ENCODE assay signal across 8 mouse cellular contexts in the genomic region with DNA sequence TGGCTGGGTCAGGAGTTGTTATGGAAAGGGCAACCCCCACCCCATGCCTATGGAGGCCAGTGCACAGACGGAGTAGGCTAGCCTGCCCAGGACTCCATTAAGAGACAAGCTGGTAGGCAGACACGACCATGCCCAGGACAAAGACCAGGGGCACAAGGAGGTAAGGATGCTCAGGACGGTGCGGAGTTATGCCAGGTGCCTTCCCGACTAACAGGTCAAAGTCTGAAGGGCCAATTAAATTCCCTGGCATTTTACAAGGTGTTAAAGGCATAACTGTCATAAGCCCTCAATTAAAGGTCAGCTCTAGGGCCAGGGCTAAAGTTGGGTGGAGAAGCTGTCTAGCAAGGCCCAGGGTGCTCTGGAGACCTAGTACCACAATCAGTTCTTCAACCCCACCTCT. TPM values are rescaled to one million over a fixed set of nuclear protein-coding genes. Genes with fewer than 3 reads are reported as not detected.
DNase-seq lines count a peak whose midpoint lies in the region; ATAC-seq and TF ChIP-seq lines count a peak whose summit lies in the region.

No protein-coding gene starts in this region.

- no peak for DNase-seq in heart, adult 18-20 months
- no peak for DNase-seq in ES-E14 (ENCODE audit: low read depth, low spot score)
- DNase-seq in liver, embryonic 13.5 days, result no peak
- no peak for DNase-seq in adrenal gland, postnatal 4 days (ENCODE audit: low spot score in 2 of 2)
- DNase-seq in B cell, adult 2 months, result no peak

- in situ Hi-C loops in ES-E14 (cut with MboI; ENCODE audit: low sequenced_read_pairs in 2 of 2, unreplicated experiment in 2 of 2), result no loop called here

- peak overlapping the region; percentile 84; the same call in 1 of the 2 replicates for H3K4me2 ChIP-seq in heart, embryonic 16.5 days (ENCODE audit: low read depth, low read length)
- H3K4me2 ChIP-seq in forebrain, embryonic 15.5 days (replicated peaks), result no peak overlapping the region
- H3K4me2 ChIP-seq in liver, embryonic 13.5 days, result peak overlapping the region; percentile 94; the same call in 1 of the 2 replicates

- no peaks in the 10 kb centered on the region for H3K9me3 ChIP-seq in heart, embryonic 16.5 days (replicated peaks; ENCODE audit: control insufficient read depth, low read length)
- no peaks in the 10 kb centered on the region for H3K9me3 ChIP-seq in ES-E14 (ENCODE audit: control insufficient read depth, insufficient read depth, low read depth, low read length)
- no peaks in the 10 kb centered on the region for H3K9me3 ChIP-seq in forebrain, embryonic 15.5 days
- no peaks in the 10 kb centered on the region for H3K9me3 ChIP-seq in liver, embryonic 13.5 days (replicated peaks)

- peaks cover 16% of the 10 kb centered on the region for H3K36me3 ChIP-seq in heart, embryonic 16.5 days (ENCODE audit: control insufficient read depth, insufficient read depth)
- peaks cover 17% of the 10 kb centered on the region; the same call in 1 of the 2 replicates for H3K36me3 ChIP-seq in ES-E14 (ENCODE audit: control insufficient read depth, insufficient read depth, low read length, poor library complexity, severe bottlenecking)
- peaks cover 14% of the 10 kb centered on the region for H3K36me3 ChIP-seq in forebrain, embryonic 15.5 days
- H3K36me3 ChIP-seq in liver, embryonic 13.5 days, result peaks cover 19% of the 10 kb centered on the region

- H3K27me3 ChIP-seq in heart, embryonic 16.5 days (ENCODE audit: control insufficient read depth, insufficient read depth, low read length), result no peaks in the 10 kb centered on the region
- no peaks in the 10 kb centered on the region for H3K27me3 ChIP-seq in forebrain, embryonic 15.5 days
- H3K27me3 ChIP-seq in liver, embryonic 13.5 days, result no peaks in the 10 kb centered on the region

- H3K4me3 ChIP-seq in heart, embryonic 16.5 days (ENCODE audit: low read length), result no peak overlapping the region
- H3K4me3 ChIP-seq in ES-E14 (ENCODE audit: insufficient read depth in 1 of 2, low read depth in 1 of 2, low read length in 2 of 2, poor library complexity in 1 of 2, severe bottlenecking in 1 of 2), result no peak overlapping the region
- H3K4me3 ChIP-seq in forebrain, embryonic 15.5 days, result peak overlapping the region; percentile 99; the same call in 1 of the 2 replicates
- H3K4me3 ChIP-seq in liver, embryonic 13.5 days (replicated peaks), result peak overlapping the region; percentile 81; the same call in 1 of the 2 replicates

- peaks cover 20% of the 10 kb centered on the region for H3K4me1 ChIP-seq in heart, embryonic 16.5 days (ENCODE audit: control insufficient read depth, insufficient read depth, low read length)
- peaks cover 0 to 14% of the 10 kb centered on the region in 2 experiments; a peak in 2 of 4 replicates for H3K4me1 ChIP-seq in ES-E14 (ENCODE audit: control insufficient read depth in 2 of 2, insufficient read depth in 2 of 2, low read length in 2 of 2, poor library complexity in 1 of 2)
- peaks cover 23% of the 10 kb centered on the region for H3K4me1 ChIP-seq in forebrain, embryonic 15.5 days
- H3K4me1 ChIP-seq in liver, embryonic 13.5 days (replicated peaks), result peaks cover 38% of the 10 kb centered on the region

- WGBS in heart, embryonic 16.5 days, result 83% methylated on average over 5 of the region's 5 CpGs
- WGBS in forebrain, embryonic 15.5 days, result 93% methylated on average over 5 of the region's 5 CpGs
- WGBS in liver, embryonic 13.5 days (ENCODE audit: insufficient replicate concordance), result 78% methylated on average over 5 of the region's 5 CpGs

- no peak overlapping the region for H3K9ac ChIP-seq in heart, embryonic 16.5 days (ENCODE audit: low read length)
- H3K9ac ChIP-seq in ES-E14 (ENCODE audit: insufficient read depth, low read depth, low read length, poor library complexity, severe bottlenecking), result 0 out of 2 replicates have a peak overlapping the region, but pooled peaks have one; percentile 19
- no peak overlapping the region for H3K9ac ChIP-seq in forebrain, embryonic 15.5 days (replicated peaks)
- peak overlapping the region; percentile 90; the same call in 1 of the 2 replicates for H3K9ac ChIP-seq in liver, embryonic 13.5 days

- peak overlapping the region; percentile 90; the same call in 1 of the 2 replicates for H3K27ac ChIP-seq in heart, embryonic 16.5 days (ENCODE audit: low read length)
- H3K27ac ChIP-seq in ES-E14 (ENCODE audit: insufficient read depth, low read depth, low read length, poor library complexity, severe bottlenecking), result no peak overlapping the region
- H3K27ac ChIP-seq in forebrain, embryonic 15.5 days (replicated peaks), result no peak overlapping the region
- H3K27ac ChIP-seq in liver, embryonic 13.5 days, result peak overlapping the region; percentile 71; the same call in 1 of the 2 replicates

- no peak for ATAC-seq in heart, embryonic 16.5 days (replicated peaks; ENCODE audit: extremely low read depth, insufficient read depth, low FRiP score)
- ATAC-seq in forebrain, embryonic 15.5 days (replicated peaks), result no peak
- ATAC-seq in liver, embryonic 13.5 days (ENCODE audit: low read depth), result no peak
- ATAC-seq in cerebellum, adult (ENCODE audit: insufficient number of reproducible peaks, low FRiP score, low TSS enrichment), result no peak

TF ChIP-seq in ES-E14, 5 proteins besides CTCF, POLR2A, EP300 and RAD21:
- TF ChIP-seq HCFC1 (IDR thresholded peaks at IDR 0.05; ENCODE audit: borderline replicate concordance, insufficient read depth, low read length) (no peak), ZC3H11A (IDR thresholded peaks at IDR 0.05; ENCODE audit: borderline replicate concordance, low read depth, low read length) (no peak), CHD2 (IDR thresholded peaks at IDR 0.05; ENCODE audit: low read depth, low read length) (no peak), ZNF384 (IDR thresholded peaks at IDR 0.05; ENCODE audit: low read depth, low read length) (no peak), MAFK (IDR thresholded peaks at IDR 0.05; ENCODE audit: insufficient read depth, low read depth, low read length) (no peak)

RNA-seq across cellular contexts. Expression of a gene that starts 2.1 kb away (rescaled TPM):
- polyA plus RNA-seq in heart, embryonic 16.5 days (2015; fragmentation: Nextera tagmentation; extraction: Ambion mirVana), result 128 and 132 TPM in 2 replicates
- 10 to 100 TPM; 31.3 to 33.3 TPM for total RNA-seq in heart, adult 18-20 months (2021)
- 86.6 and 113 TPM in 2 replicates for total RNA-seq in ES-E14 (2012; rRNA removed)
- polyA plus RNA-seq in forebrain, embryonic 15.5 days (2015; fragmentation: Nextera tagmentation; extraction: Ambion mirVana), result 165 and 171 TPM in 2 replicates
- 44.8 and 51.9 TPM in 2 replicates for polyA plus RNA-seq in liver, embryonic 13.5 days (2015; fragmentation: Nextera tagmentation; extraction: Ambion mirVana)
- total RNA-seq in adrenal gland, postnatal 4 days (2021), result 100 to 1,000 TPM; 189 to 193 TPM

Comparison
In these comparisons a context has a peak if more than half of its experiments do, and no peak if none do; other contexts are left out.
1. H3K27ac ChIP-seq: peak in heart, embryonic 16.5 days (single experiment) and liver, embryonic 13.5 days (single experiment); none in ES-E14 (single experiment) and forebrain, embryonic 15.5 days (single experiment).
2. H3K4me3 ChIP-seq: peak in forebrain, embryonic 15.5 days (single experiment) and liver, embryonic 13.5 days (single experiment); none in heart, embryonic 16.5 days (single experiment) and ES-E14 (0 of 2).
3. H3K9ac ChIP-seq: peak in ES-E14 (single experiment) and liver, embryonic 13.5 days (single experiment); none in heart, embryonic 16.5 days (single experiment) and forebrain, embryonic 15.5 days (single experiment).